Mouse (Mus musculus) hindbrain, postnatal 0 days (tissue): ENCODE measurements around the gene Dcst1. TPM values are rescaled to one million over a fixed set of nuclear protein-coding genes. Genes with fewer than 3 reads are reported as not detected.

Source experiments
- ATAC-seq: fragments of 200-750 bp; cut with Nextera tagmentation; 2 replicates; pipeline ENCODE4 v1.8.0; 2017; ENCODE audit warnings: mild to moderate bottlenecking, moderate TSS enrichment, moderate library complexity
- DNase-seq: peaks from one replicate; pipeline ENCODE4 v3.0.0-alpha.2; 2015; ENCODE audit warnings: low spot score
- H3K27ac ChIP-seq: fragments of 300-500 bp; sonication (generic); 2 replicates; pipeline ENCODE4 v1.5.1; 2014; ENCODE audit warnings: mild to moderate bottlenecking
- H3K27me3 ChIP-seq: fragments of 300-500 bp; sonication (generic); 2 replicates; pipeline ENCODE4 v1.6.1; 2014; ENCODE audit warnings: low read length, mixed read lengths; ENCODE audit not compliant: insufficient read depth
- H3K36me3 ChIP-seq: fragments of 300-500 bp; sonication (generic); 2 replicates; pipeline ENCODE4 v1.6.1; 2014; ENCODE audit warnings: low read length, mixed read lengths; ENCODE audit not compliant: insufficient read depth
- H3K4me1 ChIP-seq: fragments of 300-500 bp; sonication (generic); 2 replicates; pipeline ENCODE4 v1.6.1; 2014; ENCODE audit warnings: antibody characterized with exemption, low read length, mixed read lengths; ENCODE audit not compliant: insufficient read depth
- H3K4me2 ChIP-seq: fragments of 300-500 bp; sonication (generic); 2 replicates; pipeline ENCODE4 v1.6.1; 2014; ENCODE audit warnings: low read depth, mild to moderate bottlenecking, low read length, moderate library complexity, mixed read lengths
- H3K4me3 ChIP-seq: fragments of 300-500 bp; sonication (generic); 2 replicates; pipeline ENCODE4 v1.5.1; 2014; ENCODE audit warnings: low read length
- H3K9ac ChIP-seq: fragments of 300-500 bp; sonication (generic); replicated peaks from 2 replicates; pipeline ENCODE4 v1.6.1; 2014; ENCODE audit warnings: mild to moderate bottlenecking, low read length, moderate library complexity, mixed read lengths
- H3K9me3 ChIP-seq: fragments of 300-500 bp; sonication (generic); 2 replicates; pipeline ENCODE4 v1.6.1; 2016; ENCODE audit warnings: low read length, mixed read lengths
- CTCF ChIP-seq: IDR thresholded peaks from 2 replicates; pipeline ENCODE4 v1.5.1; 2016; ENCODE audit warnings: antibody characterized with exemption, control low read depth, low read depth
- WGBS: fragments of 180-500 bp; shearing (Covaris S2); extraction: QIAGEN DNeasy Blood & Tissue Kit; methylation state at CpG from one replicate; pipeline ENCODE4 v1.1.7; 2014; 5-methylcytosine and 5-hydroxymethylcytosine counted together
- polyA plus RNA-seq: library from polyadenylated mRNA; unstranded; fragments of >200 nt; fragmentation: Nextera tagmentation; extraction: Ambion mirVana; gene quantifications from 2 replicates; pipeline ENCODE4 v1.2.1, GENCODE M21; 2015
- total RNA-seq: library from RNA; depleted of rRNA; stranded (reverse); fragments of >200 nt; gene quantifications from 2 replicates; pipeline ENCODE4 v1.2.3, GENCODE M21; 2014

The Dcst1 gene
- total and polyA plus RNA-seq, 2 experiments from 2014 or later, result 0.05 to 1.1 TPM

DNA sequence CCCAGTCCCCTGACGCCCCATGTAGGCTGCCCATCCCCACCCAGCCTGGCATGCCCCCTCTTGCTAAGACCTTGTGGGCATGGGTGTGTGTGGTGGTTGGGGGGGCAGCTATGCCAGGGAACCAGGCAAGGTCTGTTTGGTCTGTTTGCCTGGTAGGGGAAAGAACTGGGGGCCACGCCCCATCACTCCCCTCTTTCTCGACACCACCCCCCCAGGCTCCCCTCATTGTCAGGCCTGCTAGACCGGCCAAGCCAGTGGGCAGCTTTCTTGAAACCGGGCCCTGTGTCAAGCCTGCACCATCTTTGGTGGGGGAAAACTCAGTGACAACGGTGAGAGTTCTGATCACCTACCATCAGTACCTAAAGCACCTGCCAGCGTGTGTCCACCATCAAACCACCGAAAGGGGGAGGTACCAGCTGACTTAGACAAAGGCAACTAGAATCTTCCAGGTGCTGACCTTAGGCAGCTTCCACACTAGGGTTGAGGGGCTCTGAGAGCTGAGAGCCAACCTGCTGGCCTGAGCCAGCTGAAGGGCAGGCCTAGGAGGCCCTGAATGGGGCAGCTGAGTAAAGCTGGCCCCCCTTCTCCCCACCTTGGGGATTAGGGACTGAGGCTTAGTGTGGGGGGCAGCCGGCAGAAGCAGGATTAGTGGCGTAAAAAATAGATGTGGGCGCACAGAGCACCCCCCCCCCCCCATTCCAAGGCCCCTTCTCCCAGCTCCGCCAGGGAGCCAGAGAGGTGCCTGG, 19.5 kb upstream of the Dcst1 start:
- TF ChIP-seq CTCF, result no peak
- Histone ChIP-seq H3K4me3 (no peak overlapping the region), H3K4me2 (no peak overlapping the region), H3K4me1 (no peaks in the 10 kb centered on the region), H3K27me3 (no peaks in the 10 kb centered on the region), H3K36me3 (no peaks in the 10 kb centered on the region), H3K9ac (no peak overlapping the region), H3K9me3 (no peaks in the 10 kb centered on the region), H3K27ac (no peak overlapping the region)
- DNase-seq (no peak), ATAC-seq (no peak)
- 75% methylated on average over 11 of the region's 12 CpGs for WGBS

DNA sequence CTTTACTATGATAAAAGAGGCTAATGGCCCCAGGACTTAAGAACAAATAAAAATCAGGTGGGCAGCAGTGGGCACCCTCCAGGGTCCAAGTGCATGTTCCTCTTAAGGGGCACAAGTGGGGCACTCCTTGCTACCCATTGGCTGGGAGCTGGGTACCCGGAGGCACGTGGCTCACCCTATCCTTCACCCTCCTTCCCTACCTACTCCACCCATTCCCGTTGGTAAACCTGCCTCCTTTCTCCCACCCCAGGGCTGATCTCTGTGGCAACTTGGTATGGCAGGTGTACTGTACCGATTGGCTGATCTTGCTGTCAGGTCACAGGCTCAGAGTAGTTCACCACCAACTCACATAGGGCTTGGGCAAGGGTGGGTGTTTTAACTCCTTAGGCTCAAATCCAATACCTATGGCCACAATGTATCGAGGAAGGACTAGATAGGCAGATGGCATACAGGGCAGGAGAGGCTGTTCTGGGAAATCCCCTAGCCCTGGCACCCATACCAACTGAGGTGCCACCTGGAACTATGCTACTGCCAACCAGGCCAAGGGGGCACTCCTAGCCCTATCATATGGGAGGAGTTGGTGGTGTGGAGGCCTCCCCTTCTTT, 18.7 kb upstream of the Dcst1 start:
- Histone ChIP-seq H3K4me1 (0 out of 2 replicates have a peak, but pooled peaks cover 2% of the 10 kb centered on the region), H3K4me2 (no peak overlapping the region), H3K4me3 (no peak overlapping the region), H3K27me3 (no peaks in the 10 kb centered on the region), H3K36me3 (no peaks in the 10 kb centered on the region), H3K9me3 (no peaks in the 10 kb centered on the region), H3K27ac (no peak overlapping the region), H3K9ac (no peak overlapping the region)
- ATAC-seq, result no peak
- no peak for DNase-seq
- WGBS, result 83% methylated on average over 5 of the region's 5 CpGs
- no peak for TF ChIP-seq CTCF

DNA sequence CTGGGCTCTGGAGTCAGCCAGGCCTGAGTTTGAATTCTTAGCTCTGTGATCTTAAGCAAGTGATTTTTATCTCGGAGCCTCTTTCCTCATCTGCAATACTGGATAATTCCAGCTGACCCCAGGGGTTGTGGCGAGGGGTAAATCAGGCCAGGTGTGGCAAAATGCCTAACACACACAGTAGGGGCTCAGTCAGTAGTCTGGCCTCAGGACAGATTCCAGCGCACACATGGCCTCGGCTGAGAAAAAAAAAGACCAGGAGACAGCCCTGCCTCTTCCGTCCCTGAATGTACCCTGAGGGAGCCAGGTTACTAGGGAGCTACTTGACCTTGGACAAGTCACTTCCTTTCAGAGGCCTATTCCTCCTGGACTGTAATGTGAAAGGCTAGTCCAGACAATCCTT, 17.9 kb upstream of the Dcst1 start:
- H3K4me1 ChIP-seq, result 0 out of 2 replicates have a peak, but pooled peaks cover 4% of the 10 kb centered on the region

DNA sequence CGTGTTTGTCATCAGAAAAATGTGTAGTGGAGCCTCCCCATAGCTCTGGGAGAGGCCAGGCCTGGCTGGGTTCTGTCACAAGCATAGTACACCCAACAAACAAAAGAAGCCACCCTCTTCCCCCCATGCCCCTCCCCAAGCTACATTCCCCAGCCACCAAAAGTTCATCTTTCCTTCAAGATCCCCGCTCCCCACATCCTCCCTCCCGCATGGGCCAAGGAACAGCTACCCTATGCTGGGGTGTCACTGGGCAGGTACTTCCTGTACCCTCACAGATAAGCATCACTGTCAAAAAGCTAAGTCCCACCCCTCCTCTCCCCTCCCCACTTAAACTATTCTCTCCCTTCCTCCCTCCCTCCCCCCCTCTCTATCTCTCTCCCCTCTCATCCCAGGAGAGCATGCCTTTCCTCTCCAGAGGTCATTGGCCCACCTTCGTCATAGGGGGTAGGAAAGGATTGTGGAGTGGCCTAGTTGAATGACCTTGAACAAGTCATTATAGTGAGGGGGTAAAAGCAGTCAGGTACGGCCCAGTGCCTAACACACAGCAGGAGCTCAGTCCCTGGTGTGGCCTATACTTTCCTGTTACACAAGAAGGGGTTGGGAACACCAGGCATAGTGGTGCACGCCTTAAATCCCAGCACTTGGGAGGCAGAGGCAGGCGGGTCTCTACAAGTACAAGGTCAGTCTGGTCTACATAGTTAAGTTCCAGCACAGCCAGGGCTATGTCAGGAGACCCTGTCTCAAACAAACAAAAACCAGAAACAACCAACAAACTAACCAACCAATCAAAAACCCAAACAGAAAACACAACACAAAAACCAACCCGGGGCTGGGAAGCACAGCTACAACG, 17.2 kb upstream of the Dcst1 start:
- no peak overlapping the region for H3K4me3 ChIP-seq
- no peaks in the 10 kb centered on the region for H3K36me3 ChIP-seq
- H3K27ac ChIP-seq, result no peak overlapping the region
- no peaks in the 10 kb centered on the region for H3K9me3 ChIP-seq
- no peak for ATAC-seq
- H3K4me2 ChIP-seq, result no peak overlapping the region
- H3K27me3 ChIP-seq, result no peaks in the 10 kb centered on the region
- DNase-seq, result no peak
- H3K9ac ChIP-seq, result no peak overlapping the region
- 86% methylated on average over 9 of the region's 9 CpGs for WGBS
- H3K4me1 ChIP-seq, result 0 out of 2 replicates have a peak, but pooled peaks cover 4% of the 10 kb centered on the region
- TF ChIP-seq CTCF, result no peak

More for the DNA sequence above, 17.9 kb upstream of the Dcst1 start:
- Histone ChIP-seq H3K9ac (no peak overlapping the region), H3K36me3 (no peaks in the 10 kb centered on the region), H3K27ac (no peak overlapping the region), H3K4me2 (no peak overlapping the region), H3K9me3 (no peaks in the 10 kb centered on the region), H3K4me3 (no peak overlapping the region), H3K27me3 (no peaks in the 10 kb centered on the region)
- no peak for ATAC-seq
- TF ChIP-seq CTCF, result no peak
- 81% methylated on average over 5 of the region's 5 CpGs for WGBS
- DNase-seq, result no peak

DNA sequence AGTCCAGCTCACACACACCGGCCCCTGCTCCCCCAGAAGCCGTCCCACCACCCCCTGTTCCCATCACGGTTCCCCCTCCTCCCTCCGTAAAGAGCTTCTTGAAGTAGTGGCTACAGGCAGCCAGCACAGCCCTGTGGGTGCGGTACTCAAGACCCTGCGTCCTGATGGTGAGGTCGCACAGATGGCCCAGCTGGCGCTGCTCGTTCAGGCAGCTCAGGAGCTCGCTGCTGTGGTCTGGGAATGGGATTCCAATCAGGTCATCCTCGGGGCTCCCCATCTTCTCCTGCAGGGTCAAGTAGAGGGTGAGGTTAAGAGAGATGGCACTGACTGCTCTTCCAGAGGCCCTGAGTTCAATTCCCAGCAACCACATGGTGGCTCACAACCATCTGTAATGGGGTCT, 16.2 kb upstream of the Dcst1 start:
- DNase-seq, result no peak
- Histone ChIP-seq H3K9ac (no peak overlapping the region), H3K36me3 (no peaks in the 10 kb centered on the region), H3K9me3 (no peaks in the 10 kb centered on the region), H3K27me3 (no peaks in the 10 kb centered on the region), H3K27ac (no peak overlapping the region), H3K4me1 (0 out of 2 replicates have a peak, but pooled peaks cover 4% of the 10 kb centered on the region), H3K4me3 (no peak overlapping the region), H3K4me2 (no peak overlapping the region)
- WGBS, result 78% methylated on average over 11 of the region's 11 CpGs
- TF ChIP-seq CTCF, result no peak
- no peak for ATAC-seq

DNA sequence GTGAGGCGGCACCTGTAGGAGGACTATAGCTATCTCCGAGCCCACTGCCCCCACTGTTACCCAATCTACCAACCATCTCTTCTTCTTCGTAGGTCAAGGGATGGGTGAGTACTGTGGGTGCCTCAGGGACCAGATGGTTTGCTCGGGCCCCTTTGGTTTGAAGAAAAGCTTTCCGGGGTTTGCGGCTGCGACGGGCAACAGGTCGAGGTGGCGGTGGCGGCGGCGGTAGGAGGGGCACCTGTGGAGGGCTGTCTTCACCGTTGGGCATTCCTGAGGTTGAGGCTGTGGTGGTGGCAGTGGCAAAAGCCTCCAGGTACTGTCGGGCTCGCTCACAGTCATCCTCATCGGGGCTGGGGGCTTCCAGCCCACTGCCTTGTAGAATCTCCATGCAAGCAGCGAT, 15.7 kb upstream of the Dcst1 start:
- Histone ChIP-seq H3K27ac (no peak overlapping the region), H3K4me3 (no peak overlapping the region), H3K27me3 (no peaks in the 10 kb centered on the region), H3K9ac (no peak overlapping the region), H3K4me2 (no peak overlapping the region), H3K36me3 (no peaks in the 10 kb centered on the region), H3K9me3 (no peaks in the 10 kb centered on the region), H3K4me1 (0 out of 2 replicates have a peak, but pooled peaks cover 4% of the 10 kb centered on the region)
- 97% methylated on average over 18 of the region's 18 CpGs for WGBS
- no peak for TF ChIP-seq CTCF
- ATAC-seq, result no peak
- DNase-seq, result no peak
